Mouse (Mus musculus) brain, embryonic 14.5 days (tissue): ENCODE measurements around the gene Ksr2. TPM values are rescaled to one million over a fixed set of nuclear protein-coding genes. Genes with fewer than 3 reads are reported as not detected.
A peak's percentile ranks its signal among the peaks of the same experiment; 100 is the strongest.
"Not testable (repeated sequence)": the region's sequence is repeated elsewhere in the genome, so short reads cannot be mapped to it uniquely, and the experiment has no call there.

Experiments
- DNase-seq: peaks from one replicate; pipeline ENCODE4 v3.0.0-alpha.2; 2011; ENCODE audit warnings: low read depth
- CTCF ChIP-seq: fragments of 200-500 bp; IDR thresholded peaks from 2 replicates; pipeline ENCODE4 v1.5.1; 2012; ENCODE audit warnings: inconsistent platforms, mild to moderate bottlenecking, moderate library complexity, borderline replicate concordance; ENCODE audit not compliant: insufficient read depth, insufficient read length; ENCODE audit errors: extremely low read depth
- POLR2A ChIP-seq: fragments of 200-500 bp; IDR thresholded peaks from 2 replicates; pipeline ENCODE4 v1.6.1; 2012; ENCODE audit warnings: mild to moderate bottlenecking, inconsistent platforms, borderline replicate concordance; ENCODE audit not compliant: poor library complexity, insufficient read depth, insufficient read length, severe bottlenecking; ENCODE audit errors: extremely low read depth
- polyA plus RNA-seq: library from polyadenylated mRNA; depleted of rRNA; stranded (reverse); fragments of >200 nt; gene quantifications from 2 replicates; pipeline ENCODE4 v1.2.3, GENCODE M21; 2012; rRNA removed

Gene Ksr2
- polyA plus RNA-seq = 1.6 and 6.4 TPM in 2 replicates

DNA sequence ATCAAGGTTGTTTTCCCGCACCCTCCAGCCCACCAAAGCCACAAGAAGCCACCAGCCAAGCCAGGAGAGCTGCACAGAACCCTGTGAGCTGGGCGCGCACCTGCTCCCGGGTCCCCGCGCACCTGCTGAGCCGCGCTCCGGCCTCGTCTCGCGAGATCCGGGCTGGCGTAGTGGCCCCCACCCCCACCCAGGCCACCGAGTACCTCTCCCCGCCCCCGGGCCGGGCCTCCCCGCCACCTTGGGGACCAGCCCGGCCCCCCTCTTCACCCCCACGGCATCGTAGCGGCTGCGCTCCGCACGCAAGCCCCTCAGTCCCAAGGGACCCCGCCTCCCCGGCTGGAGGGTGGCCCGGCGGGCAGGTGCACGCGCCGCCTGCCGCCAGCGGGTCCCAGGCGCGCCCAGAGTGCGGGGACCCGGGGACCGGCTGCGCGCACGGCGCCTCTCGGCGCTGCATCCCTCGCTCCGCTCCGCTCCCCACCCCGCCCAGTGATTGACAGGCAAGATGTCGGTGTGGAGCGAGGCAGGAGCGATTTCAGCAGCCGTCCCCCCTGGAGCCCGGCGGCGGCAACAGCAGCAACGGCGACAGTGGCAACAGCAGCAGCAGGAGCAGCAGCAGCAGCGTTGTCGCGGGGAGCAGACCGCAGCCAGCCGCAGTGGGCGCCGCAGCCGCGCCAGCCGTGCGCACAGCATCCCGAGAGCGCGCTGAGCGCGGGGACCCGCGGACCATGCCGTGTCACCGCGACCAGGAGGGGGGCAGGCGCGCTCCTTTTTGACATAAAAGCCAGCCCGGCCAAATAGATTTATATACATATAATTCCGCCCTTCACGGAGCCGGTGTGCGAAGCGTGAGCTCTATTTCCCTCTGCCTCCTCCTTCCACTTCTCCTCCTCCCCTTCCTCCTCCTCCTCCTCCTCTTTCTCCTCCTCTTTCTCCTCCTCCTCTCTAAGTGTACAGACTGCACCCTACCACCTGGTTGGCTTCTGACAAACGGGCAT lies at the start of gene Ksr2:
TSS of gene Ksr2 (plus strand) at position 494 of the 995 bp plus-strand sequence.
- peak; percentile 59 for TF ChIP-seq POLR2A
- 0 out of 2 replicates have a peak, but pooled peaks have one; percentile 0 for TF ChIP-seq CTCF
- peak; percentile 92 for DNase-seq

DNA sequence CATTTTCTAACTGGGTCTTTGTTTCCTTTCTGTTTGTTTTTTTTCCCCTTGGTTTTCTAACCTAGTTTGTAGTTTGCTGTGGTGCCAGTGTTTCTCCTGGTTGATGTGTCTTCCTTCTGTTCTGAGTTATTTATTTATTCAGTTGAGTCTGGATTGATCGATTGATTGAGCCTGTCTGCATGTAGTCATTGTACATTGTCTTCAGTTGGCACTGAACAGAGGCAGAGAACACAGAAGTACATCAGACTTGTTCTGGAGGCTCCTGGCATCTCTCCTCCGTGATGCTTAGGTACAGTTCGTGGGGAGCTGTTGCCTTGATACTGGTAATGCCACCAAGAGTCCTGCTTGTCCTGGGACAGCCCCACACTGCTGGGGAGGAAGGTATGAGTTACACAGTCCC lies 49.0 kb upstream of the Ksr2 start:
- TF ChIP-seq CTCF (no peak), POLR2A (no peak)
- DNase-seq = no peak

DNA sequence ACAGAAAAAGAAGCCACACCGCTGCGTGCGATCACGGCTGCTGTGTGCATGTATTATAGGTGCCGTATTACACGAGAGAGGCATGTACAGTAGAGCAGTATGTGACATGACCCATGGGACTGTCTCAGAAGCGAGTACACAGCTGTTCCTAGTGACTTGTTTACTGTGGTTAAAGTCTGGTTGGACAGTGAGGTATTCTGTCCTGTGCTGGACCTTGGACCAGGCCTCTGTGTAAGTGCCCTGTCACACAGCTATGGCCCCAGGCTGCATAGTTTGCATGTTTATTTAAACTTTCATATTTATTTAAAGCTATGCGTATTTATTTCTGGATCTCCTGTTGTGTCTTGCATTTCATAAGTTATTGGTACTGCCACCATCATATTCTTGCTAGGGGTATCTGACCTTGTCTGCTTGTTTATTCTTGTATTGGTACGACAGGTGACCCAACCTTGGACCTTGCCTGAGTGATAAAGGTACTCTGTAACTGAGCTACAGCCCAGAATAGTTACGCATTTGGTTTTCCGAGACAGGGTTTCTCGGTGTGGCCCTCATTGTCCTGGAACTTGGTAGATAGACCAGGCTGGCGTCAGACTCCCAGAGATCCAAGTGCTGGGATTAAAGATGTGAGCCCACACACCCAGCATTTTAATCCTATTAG lies 47.8 kb upstream of the Ksr2 start:
- TF ChIP-seq CTCF = no peak
- no peak for TF ChIP-seq POLR2A
- DNase-seq = no peak

DNA sequence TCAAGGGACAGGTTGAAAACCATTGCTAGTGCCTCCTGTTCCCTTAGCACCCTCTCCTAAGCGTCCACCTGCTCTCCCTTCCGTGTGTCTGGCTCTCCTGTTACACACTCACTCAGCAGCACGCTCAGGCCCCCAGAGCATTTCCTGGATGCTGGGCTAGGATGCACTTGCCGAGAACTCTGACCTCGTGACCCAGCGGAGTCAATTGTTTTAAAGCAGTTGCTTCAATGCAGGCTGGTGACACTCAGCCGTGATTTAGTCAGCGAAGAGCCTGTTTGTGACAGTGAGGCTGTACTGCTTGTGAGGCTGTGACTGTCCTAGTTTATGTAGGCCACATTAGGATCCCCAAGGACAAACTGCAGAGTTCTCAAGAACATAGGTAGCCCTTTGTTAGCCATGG lies 46.6 kb upstream of the Ksr2 start:
- no peak for TF ChIP-seq CTCF
- TF ChIP-seq POLR2A = no peak
- no peak for DNase-seq

DNA sequence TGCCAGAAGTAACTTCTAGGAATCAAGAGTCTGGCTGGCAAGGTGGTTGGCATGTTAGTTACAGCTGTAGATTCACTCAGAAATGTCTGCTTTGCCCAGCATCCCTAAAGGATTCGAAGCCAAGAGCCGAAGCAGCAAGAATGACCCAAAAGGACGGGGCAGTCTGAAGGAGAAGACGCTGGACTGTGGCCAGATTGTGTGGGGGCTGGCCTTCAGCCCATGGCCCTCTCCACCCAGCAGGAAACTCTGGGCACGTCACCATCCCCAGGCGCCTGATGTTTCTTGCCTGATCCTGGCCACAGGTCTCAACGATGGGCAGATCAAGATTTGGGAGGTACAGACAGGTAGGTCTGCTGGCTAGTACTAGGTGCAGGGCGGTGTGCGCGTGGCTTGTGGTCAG lies 43.2 kb upstream of the Ksr2 start:
- TF ChIP-seq CTCF (no peak), POLR2A (no peak)
- DNase-seq = no peak

DNA sequence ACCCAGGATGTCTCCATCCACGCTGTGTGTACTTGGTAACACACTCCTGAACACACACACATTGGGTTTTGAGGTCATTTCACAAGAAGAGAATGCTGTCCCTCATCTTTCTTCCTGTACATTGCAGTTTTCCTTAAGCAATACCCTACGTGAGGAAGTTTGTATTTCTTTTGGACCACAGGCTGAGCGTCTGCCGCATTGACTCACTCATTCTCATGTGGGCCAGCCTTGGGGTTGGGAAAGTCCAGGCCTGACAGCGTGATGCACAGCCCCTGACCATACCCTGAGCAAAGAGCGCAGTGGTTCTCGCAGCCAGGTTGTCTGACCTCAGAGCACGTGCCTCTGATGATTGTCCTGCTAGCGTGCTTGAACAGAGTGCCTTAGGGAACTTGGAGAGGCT lies 40.4 kb upstream of the Ksr2 start:
- no peak for DNase-seq
- TF ChIP-seq CTCF (no peak), POLR2A (no peak)

DNA sequence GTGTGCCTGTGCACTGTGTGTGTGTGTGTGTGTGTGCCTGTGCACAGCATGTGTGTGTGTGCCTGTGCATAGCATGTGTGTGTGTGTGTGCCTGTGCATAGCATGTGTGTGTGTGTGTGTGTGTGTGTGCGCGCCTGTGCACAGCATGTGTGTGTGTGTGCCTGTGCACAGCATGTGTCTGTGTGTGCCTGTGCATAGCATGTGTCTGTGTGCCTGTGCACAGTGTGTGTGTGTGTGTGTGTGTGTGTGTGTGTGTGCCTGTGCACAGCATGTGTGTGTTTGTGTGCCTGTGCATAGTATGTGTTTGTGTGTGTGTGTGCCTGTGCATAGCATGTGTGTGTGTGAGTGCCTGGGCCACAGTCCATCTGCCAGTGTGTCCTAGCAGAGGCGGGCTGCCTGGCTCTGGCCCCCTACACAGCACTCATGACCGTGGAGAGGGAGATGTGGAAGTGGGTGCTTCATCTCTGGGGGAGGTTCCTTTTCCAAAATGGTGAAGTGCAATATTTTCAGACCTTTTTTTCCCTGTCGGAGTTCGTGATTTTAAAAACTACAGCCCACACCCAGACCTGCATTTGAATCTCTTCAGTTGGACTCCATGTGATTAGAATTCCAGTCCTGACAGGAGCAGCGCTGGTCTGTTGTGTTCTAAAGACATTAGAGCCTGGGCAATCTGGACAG lies 39.3 kb upstream of the Ksr2 start:
- TF ChIP-seq CTCF (no peak), POLR2A (no peak)

DNA sequence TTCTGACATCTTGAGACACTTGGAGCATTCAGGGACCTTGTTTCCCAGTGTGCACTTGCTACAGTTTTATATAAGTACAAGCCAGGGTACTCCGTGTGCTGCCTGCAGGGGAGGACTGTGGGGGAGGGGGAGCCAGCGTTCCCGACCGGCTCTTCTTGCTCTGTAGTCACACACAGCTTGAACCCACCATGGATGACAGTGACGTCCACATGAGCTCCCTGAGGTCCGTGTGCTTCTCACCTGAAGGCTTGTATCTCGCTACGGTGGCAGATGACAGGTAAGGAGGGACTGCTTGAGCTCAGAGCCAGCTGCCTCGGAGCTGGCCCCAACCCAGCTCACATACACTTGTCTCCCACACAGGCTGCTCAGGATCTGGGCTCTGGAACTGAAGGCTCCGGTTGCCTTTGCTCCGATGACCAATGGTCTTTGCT lies 37.5 kb upstream of the Ksr2 start:
- DNase-seq = no peak
- no peak for TF ChIP-seq CTCF

More for the DNA sequence above, 39.3 kb upstream of the Ksr2 start:
- no peak for DNase-seq

DNA sequence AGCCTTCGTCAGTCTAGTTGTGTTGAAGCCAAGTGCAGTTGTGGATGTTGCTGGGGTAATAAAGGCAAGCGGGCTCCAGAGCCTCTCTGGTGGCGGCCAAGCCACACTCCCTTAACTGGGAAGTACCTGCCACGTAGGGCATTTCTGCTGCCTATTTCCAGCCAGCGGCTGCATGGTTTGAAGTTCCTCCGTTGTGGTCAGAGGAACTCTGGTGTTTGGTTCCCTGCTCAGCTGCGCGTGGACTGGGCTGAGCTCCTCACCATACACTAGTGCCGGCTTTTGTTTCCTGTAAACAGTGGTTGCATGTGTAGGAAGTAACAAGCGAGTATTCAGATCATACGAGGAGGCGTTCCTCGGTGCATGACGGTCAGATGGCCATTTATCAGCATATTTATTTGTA lies 36.1 kb upstream of the Ksr2 start:
- not testable (repeated sequence) for DNase-seq

DNA sequence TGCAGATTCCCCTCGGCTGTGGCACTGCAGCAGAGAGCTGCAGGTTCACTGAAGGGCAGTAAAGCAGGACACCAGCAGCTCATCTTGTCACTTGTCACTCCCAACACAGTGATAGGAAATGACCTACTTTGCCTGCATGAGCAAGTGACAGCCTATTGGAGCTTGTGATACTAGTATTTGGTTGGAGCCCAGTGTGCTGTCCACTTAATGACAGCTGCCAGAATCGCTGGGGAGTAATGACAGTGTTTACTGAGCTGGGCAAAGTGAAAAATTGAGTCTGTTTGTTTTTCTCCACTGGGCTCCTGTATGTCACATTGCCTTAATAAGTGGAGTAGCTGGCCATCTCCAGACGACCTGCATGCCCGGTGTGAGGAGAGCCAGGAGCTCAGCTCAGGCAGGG lies 33.6 kb upstream of the Ksr2 start:
- DNase-seq = no peak
- TF ChIP-seq POLR2A = no peak
- TF ChIP-seq CTCF = no peak

DNA sequence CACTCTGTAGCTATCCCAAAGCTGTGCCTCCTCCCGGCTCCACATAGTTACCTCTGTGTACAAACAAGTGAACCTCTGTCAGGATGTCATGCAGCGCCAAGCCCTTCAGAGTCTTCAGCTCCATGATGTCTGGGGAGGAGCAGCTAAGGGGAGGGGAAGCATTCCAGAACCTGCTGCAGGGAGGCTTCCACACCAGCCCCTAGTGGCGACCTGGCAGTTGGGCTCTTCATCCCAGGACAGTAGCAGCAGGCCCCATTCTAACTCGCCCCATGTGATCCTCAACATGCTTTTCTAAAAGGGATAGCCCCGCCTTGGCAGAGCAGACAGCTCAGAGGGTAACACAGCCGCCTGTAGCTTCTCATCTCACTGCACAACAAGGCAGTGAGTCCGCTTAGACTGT lies 32.0 kb upstream of the Ksr2 start:
- no peak for TF ChIP-seq CTCF
- no peak for TF ChIP-seq POLR2A
- no peak for DNase-seq
